Mouse (Mus musculus) CH12.LX (cell line): ENCODE results near the gene Eml1. TPM values are rescaled to one million over a fixed set of nuclear protein-coding genes. Genes with fewer than 3 reads are reported as not detected.

ENCODE experiments used
- DNase-seq: peaks from one replicate; pipeline ENCODE4 v3.0.0-alpha.2; 2013; ENCODE audit errors: extremely low read depth
- H3K27ac ChIP-seq: 2 replicates; pipeline ENCODE4 v1.5.1; 2012; ENCODE audit warnings: low read depth, mild to moderate bottlenecking, control low read depth, moderate library complexity; ENCODE audit not compliant: insufficient read depth
- H3K27me3 ChIP-seq: replicated peaks from 2 replicates; pipeline ENCODE3; 2012; ENCODE audit warnings: inconsistent platforms
- H3K36me3 ChIP-seq, 2 experiments: replicated peaks in 1 of 2; 2 replicates each; pipeline versions ENCODE3 to v1.6.1; 2012; ENCODE audit warnings: inconsistent platforms in 1 of 2, low read length in 1 of 2, mild to moderate bottlenecking in 1 of 2, mixed read lengths in 1 of 2, moderate library complexity in 1 of 2; ENCODE audit not compliant: control insufficient read depth in 1 of 2, insufficient read depth in 1 of 2
- H3K4me1 ChIP-seq, 2 experiments: 2 replicates each; pipeline ENCODE4 v1.6.1; 2012; ENCODE audit warnings: inconsistent platforms in 1 of 2, moderate library complexity in 1 of 2; ENCODE audit not compliant: insufficient read depth in 2 of 2, control insufficient read depth in 1 of 2
- H3K4me2 ChIP-seq: 2 replicates; pipeline ENCODE4 v1.6.1; 2012; ENCODE audit warnings: low read depth, mild to moderate bottlenecking, control low read depth; ENCODE audit not compliant: poor library complexity, insufficient read depth, severe bottlenecking
- H3K4me3 ChIP-seq, 3 experiments: fragments of 150-350 bp in 1 of 3; sonication (generic) in 1 of 3; replicated peaks in 1 of 3; 2 replicates each; pipeline versions ENCODE3 to v1.5.1; 2011 to 2012; ENCODE audit warnings: low read depth in 2 of 3, low read length in 2 of 3, mild to moderate bottlenecking in 2 of 3, moderate library complexity in 2 of 3, control low read depth in 1 of 3, improper control_type of control experiment in 1 of 3, inconsistent platforms in 1 of 3, mixed read lengths in 1 of 3; ENCODE audit not compliant: poor library complexity in 1 of 3
- H3K79me2 ChIP-seq: replicated peaks from 2 replicates; pipeline ENCODE4 v1.6.1; 2012; ENCODE audit warnings: mild to moderate bottlenecking, moderate library complexity; ENCODE audit not compliant: control insufficient read depth, poor library complexity, insufficient read depth, severe bottlenecking; ENCODE audit errors: extremely low read depth
- H3K9ac ChIP-seq: 2 replicates; pipeline ENCODE4 v1.6.1; 2012; ENCODE audit warnings: low read depth, mild to moderate bottlenecking, control low read depth, moderate library complexity; ENCODE audit not compliant: insufficient read depth
- H3K9me3 ChIP-seq: replicated peaks from 2 replicates; pipeline ENCODE3; 2012; ENCODE audit warnings: low read length, inconsistent platforms, mixed read lengths
- BHLHE40 ChIP-seq: IDR thresholded peaks from 2 replicates; pipeline ENCODE4 v1.6.1; 2011; ENCODE audit warnings: mild to moderate bottlenecking, low read depth, low read length, improper control_type of control experiment
- CHD1 ChIP-seq: IDR thresholded peaks from 2 replicates; pipeline ENCODE4 v1.6.1; 2012; ENCODE audit warnings: low read depth, low read length, improper control_type of control experiment, inconsistent platforms
- EP300 ChIP-seq: IDR thresholded peaks from 2 replicates; pipeline ENCODE4 v1.6.1; 2011; ENCODE audit warnings: low read length, improper control_type of control experiment
- GABPA ChIP-seq: IDR thresholded peaks from 2 replicates; pipeline ENCODE4 v1.6.1; 2012; ENCODE audit warnings: low read depth, low read length, improper control_type of control experiment, inconsistent platforms; ENCODE audit not compliant: insufficient replicate concordance
- IRF4 ChIP-seq: IDR thresholded peaks from 2 replicates; pipeline ENCODE4 v1.6.1; 2014; ENCODE audit warnings: low read depth, mild to moderate bottlenecking, inconsistent platforms, low read length, improper control_type of control experiment
- JUND ChIP-seq: conservative IDR thresholded peaks from 2 replicates; pipeline ENCODE4 v1.6.1; 2011; ENCODE audit warnings: low read depth, low read length, improper control_type of control experiment
- KAT2A ChIP-seq: IDR thresholded peaks from 2 replicates; pipeline ENCODE4 v1.6.1; 2012; ENCODE audit warnings: low read length, improper control_type of control experiment, inconsistent platforms; ENCODE audit not compliant: insufficient replicate concordance
- MAX ChIP-seq: IDR thresholded peaks from 2 replicates; pipeline ENCODE4 v1.6.1; 2011; ENCODE audit warnings: low read length, improper control_type of control experiment
- MAZ ChIP-seq: IDR thresholded peaks from 2 replicates; pipeline ENCODE4 v1.6.1; 2012; ENCODE audit warnings: low read depth, mild to moderate bottlenecking, inconsistent platforms, low read length, improper control_type of control experiment, moderate library complexity
- MEF2A ChIP-seq: IDR thresholded peaks from 2 replicates; pipeline ENCODE4 v1.6.1; 2014; ENCODE audit warnings: low read depth, mild to moderate bottlenecking, inconsistent platforms, low read length, improper control_type of control experiment, borderline replicate concordance
- MXI1 ChIP-seq: IDR thresholded peaks from 2 replicates; pipeline ENCODE4 v1.6.1; 2011; ENCODE audit warnings: mild to moderate bottlenecking, low read depth, low read length, improper control_type of control experiment
- MYC ChIP-seq: IDR thresholded peaks from 2 replicates; pipeline ENCODE4 v1.6.1; 2011; ENCODE audit warnings: low read depth, mild to moderate bottlenecking, improper control_type of control experiment, low read length
- NELFE ChIP-seq: IDR thresholded peaks from 2 replicates; pipeline ENCODE4 v1.6.1; 2011; ENCODE audit warnings: low read depth, low read length, improper control_type of control experiment
- RAD21 ChIP-seq: IDR thresholded peaks from 2 replicates; pipeline ENCODE4 v1.6.1; 2011; ENCODE audit warnings: low read depth, mild to moderate bottlenecking, low read length, improper control_type of control experiment, moderate library complexity
- RCOR1 ChIP-seq: conservative IDR thresholded peaks from 2 replicates; pipeline ENCODE4 v1.6.1; 2012; ENCODE audit warnings: low read depth, mild to moderate bottlenecking, inconsistent platforms, low read length, improper control_type of control experiment
- SMC3 ChIP-seq: IDR thresholded peaks from 2 replicates; pipeline ENCODE4 v1.6.1; 2011; ENCODE audit warnings: low read depth, low read length, improper control_type of control experiment
- UBTF ChIP-seq: IDR thresholded peaks from 2 replicates; pipeline ENCODE4 v1.6.1; 2012; ENCODE audit warnings: low read depth, mild to moderate bottlenecking, inconsistent platforms, low read length, improper control_type of control experiment, moderate library complexity
- USF1 ChIP-seq: IDR thresholded peaks from 2 replicates; pipeline ENCODE4 v1.6.1; 2014; ENCODE audit warnings: low read depth, mild to moderate bottlenecking, inconsistent platforms, low read length, improper control_type of control experiment
- ZNF384 ChIP-seq: IDR thresholded peaks from 2 replicates; pipeline ENCODE4 v1.6.1; 2012; ENCODE audit warnings: low read depth, low read length, improper control_type of control experiment, inconsistent platforms
- dilution Hi-C: fragments of 300-500 bp; cut with MboI; formaldehyde crosslinking; loops from 2 replicates; pipeline ENCODE4 v1.14.3; 2020; ENCODE audit warnings: low sequenced_read_pairs; ENCODE audit not compliant: extremely low pct_unique_long_range_greater_than_20kb, extremely low pct_ligation_motif_present
- in situ Hi-C: fragments of 300-500 bp; cut with MboI; formaldehyde crosslinking; loops from 3 replicates; pipeline ENCODE4 v1.14.3; 2019; ENCODE audit warnings: low sequenced_read_pairs, low pct_ligation_motif_present, low pct_unique_long_range_greater_than_20kb, mixed read lengths
- polyA plus RNA-seq: library from polyadenylated mRNA; unstranded; fragments of >175 nt; gene quantifications from 2 replicates; pipeline ENCODE4 v1.2.1, GENCODE M21; 2012; ENCODE audit warnings: low read depth; ENCODE audit not compliant: insufficient read length
- total RNA-seq, 2 experiments: library from RNA; depleted of rRNA; stranded (reverse); fragments of 300-350 nt in 1 of 2; fragments of >200 nt in 1 of 2; gene quantifications; 2 replicates each; pipeline ENCODE4 v1.2.3; 2012 to 2014

Eml1 gene
- total and polyA plus RNA-seq, 3 experiments, result not detected

- Histone ChIP-seq H3K4me3 (no peak overlapping the region), H3K27ac (no peak overlapping the region), H3K9ac (no peak overlapping the region), H3K4me1 (peaks cover 0 to 10% of the 10 kb centered on the region in 2 experiments; a peak in 2 of 4 replicates), H3K79me2 (no peaks in the 10 kb centered on the region), H3K9me3 (no peaks in the 10 kb centered on the region), H3K36me3 (no peaks in the 10 kb centered on the region), H3K27me3 (peaks cover 88% of the 10 kb centered on the region), H3K4me2 (no peak overlapping the region)
- no peak for TF ChIP-seq MEF2A
- no peak for TF ChIP-seq MYC
- TF ChIP-seq GABPA, result no peak
- TF ChIP-seq MXI1, result no peak
- no peak for TF ChIP-seq RAD21
- no peak for TF ChIP-seq RCOR1
- no peak for TF ChIP-seq USF1
- no peak for TF ChIP-seq KAT2A
- no peak for TF ChIP-seq ZNF384
- TF ChIP-seq NELFE, result no peak
- TF ChIP-seq IRF4, result no peak
- DNase-seq, result no peak
- in situ Hi-C loops, result no loop called here
- dilution Hi-C loops, result no loop called here
Observed at GRCm38 (mm10) chr12:108449935-108450334, 79.2 kb downstream of the Eml1 start.

- Histone ChIP-seq H3K4me2 (no peak overlapping the region), H3K4me1 (peaks cover 0 to 10% of the 10 kb centered on the region in 2 experiments; a peak in 2 of 4 replicates), H3K9me3 (no peaks in the 10 kb centered on the region), H3K79me2 (no peaks in the 10 kb centered on the region), H3K27me3 (peaks cover 88% of the 10 kb centered on the region), H3K4me3 (no peak overlapping the region), H3K27ac (no peak overlapping the region), H3K9ac (no peak overlapping the region), H3K36me3 (no peaks in the 10 kb centered on the region)
- dilution Hi-C loops, result no loop called here
- no peak for DNase-seq
- no peak for TF ChIP-seq UBTF
- no peak for TF ChIP-seq GABPA
- TF ChIP-seq NELFE, result no peak
- TF ChIP-seq MEF2A, result no peak
- no peak for TF ChIP-seq ZNF384
- TF ChIP-seq BHLHE40, result no peak
- TF ChIP-seq MYC, result no peak
- no peak for TF ChIP-seq SMC3
- no peak for TF ChIP-seq EP300
- TF ChIP-seq JUND, result no peak
- TF ChIP-seq RAD21, result no peak
- TF ChIP-seq IRF4, result no peak
- no peak for TF ChIP-seq CHD1
- TF ChIP-seq MAX, result no peak
- no peak for TF ChIP-seq USF1
- no peak for TF ChIP-seq MAZ
- in situ Hi-C loops, result no loop called here
Observed at GRCm38 (mm10) chr12:108450546-108450945, 79.8 kb downstream of the Eml1 start.
